28 mouse cellular contexts compared by ENCODE assay signal in genomic region chr11:44728271-44728670, GRCm38 (mm10).
DNase-seq lines count a peak whose midpoint lies in the region; ATAC-seq lines count a peak whose summit lies in the region.
"Had no signal": no experiment of that assay in that cellular context is flagged by ENCODE, and none has a peak within 500 bp of the region (broad histone marks: within the 10 kb centered on the region; RNA-seq: fewer than 3 reads in every experiment).

No protein-coding gene starts in this region.

- no peak overlapping the region for H3K4me2 ChIP-seq in limb, embryonic 13.5 days (replicated peaks)
- H3K4me2 ChIP-seq: embryonic facial prominence, embryonic 12.5 days; heart, embryonic 15.5 days; hindbrain, embryonic 12.5 days; midbrain, embryonic 12.5 days; neural tube, embryonic 12.5 days had no signal

- H3K9ac ChIP-seq in limb, embryonic 13.5 days: no peak overlapping the region
- H3K9ac ChIP-seq: embryonic facial prominence, embryonic 12.5 days; heart, embryonic 15.5 days; hindbrain, embryonic 12.5 days; midbrain, embryonic 12.5 days; neural tube, embryonic 12.5 days had no signal

- H3K36me3 ChIP-seq in limb, embryonic 13.5 days: no peaks in the 10 kb centered on the region
- H3K36me3 ChIP-seq: embryonic facial prominence, embryonic 12.5 days; heart, embryonic 10.5 days; heart, embryonic 15.5 days; hindbrain, embryonic 12.5 days; midbrain, embryonic 12.5 days; neural tube, embryonic 12.5 days had no signal

- no peaks in the 10 kb centered on the region for H3K9me3 ChIP-seq in limb, embryonic 13.5 days
- H3K9me3 ChIP-seq: embryonic facial prominence, embryonic 12.5 days; heart, embryonic 10.5 days; heart, embryonic 15.5 days; hindbrain, embryonic 12.5 days; megakaryocyte, embryonic 14.5 days; midbrain, embryonic 12.5 days; neural tube, embryonic 12.5 days had no signal

- DNase-seq in gastrocnemius, adult 18-20 months (ENCODE audit: low spot score): peak; percentile 39
- DNase-seq in gastrocnemius, adult 8-10 months (ENCODE audit: low spot score in 2 of 2): no peak
- peak; percentile 78 for DNase-seq in 3T3-L1 (ENCODE audit: low read depth, low spot score)
- peak; percentile 5 for DNase-seq in brain, adult 2 months (ENCODE audit: low read depth, low spot score)
- no peak for DNase-seq in cerebellum, adult 9-11 months
- DNase-seq: adrenal gland, postnatal 14 days; B cell, adult 2 months; cerebellum, adult 2 months; cerebellum, postnatal 25 days; kidney, adult 8-10 months; kidney, postnatal 4 days; lung, postnatal 4 days; right cerebral cortex, postnatal 4 days; thymus, postnatal 4 days had no signal

- no peaks in the 10 kb centered on the region for H3K27me3 ChIP-seq in limb, embryonic 13.5 days
- H3K27me3 ChIP-seq: embryonic facial prominence, embryonic 12.5 days; heart, embryonic 15.5 days; hindbrain, embryonic 12.5 days; megakaryocyte, embryonic 14.5 days; midbrain, embryonic 12.5 days; neural tube, embryonic 12.5 days had no signal

- H3K4me3 ChIP-seq in limb, embryonic 13.5 days: no peak overlapping the region
- H3K4me3 ChIP-seq: embryonic facial prominence, embryonic 12.5 days; heart, embryonic 10.5 days; heart, embryonic 15.5 days; hindbrain, embryonic 12.5 days; megakaryocyte, embryonic 14.5 days; midbrain, embryonic 12.5 days; myocyte; neural tube, embryonic 12.5 days had no signal

- WGBS in limb, embryonic 13.5 days: 86% methylated on average over 2 of the region's 2 CpGs

- peaks cover 38% of the 10 kb centered on the region for H3K4me1 ChIP-seq in limb, embryonic 13.5 days
- H3K4me1 ChIP-seq: megakaryocyte, embryonic 14.5 days had no signal

- ATAC-seq in limb, embryonic 13.5 days (ENCODE audit: low FRiP score, low read depth): no peak
- ATAC-seq in inflammation-experienced regulatory T-cells, adult 6 months: no peak
- ATAC-seq: hindbrain, postnatal 0 days; intestine, embryonic 16.5 days; lung, postnatal 0 days had no signal

- H3K27ac ChIP-seq in limb, embryonic 13.5 days: 0 out of 2 replicates have a peak overlapping the region, but pooled peaks have one; percentile 23
- H3K27ac ChIP-seq: embryonic facial prominence, embryonic 12.5 days; heart, embryonic 10.5 days; heart, embryonic 15.5 days; hindbrain, embryonic 12.5 days; hindbrain, postnatal 0 days; kidney, postnatal 0 days; midbrain, embryonic 12.5 days; neural tube, embryonic 12.5 days had no signal

Comparison
In these comparisons a context has a peak if more than half of its experiments do, and no peak if none do; other contexts are left out.
1. DNase-seq: peak in gastrocnemius, adult 18-20 months (single experiment), 3T3-L1 (single experiment) and brain, adult 2 months (single experiment); none in gastrocnemius, adult 8-10 months (0 of 2) and cerebellum, adult 9-11 months (single experiment).